Mouse (Mus musculus): Measurements from ENCODE around the gene Rfng. TPM values are rescaled to one million over a fixed set of nuclear protein-coding genes. Genes with fewer than 3 reads are reported as not detected.
A peak's percentile ranks its signal among the peaks of the same experiment; 100 is the strongest.

Rfng gene
- total and polyA plus RNA-seq, 2 experiments: 3.1 to 25.1 TPM

- H3K27ac ChIP-seq (replicated peaks; ENCODE audit: insufficient read depth, low read depth, low read length): no peak overlapping the region
- TF ChIP-seq CTCF (IDR thresholded peaks at IDR 0.05; ENCODE audit: low read depth, low read length) (no peak), POLR2A (IDR thresholded peaks at IDR 0.05; ENCODE audit: extremely low read depth, insufficient read depth, low read length) (no peak)
- H3K27me3 ChIP-seq (ENCODE audit: control insufficient read depth, insufficient read depth, low read length): no peaks in the 10 kb centered on the region
- H3K9ac ChIP-seq (ENCODE audit: low read depth, low read length): no peak overlapping the region
- no peak for DNase-seq (ENCODE audit: extremely low read depth, low read depth, low spot score)
- no peaks in the 10 kb centered on the region for H3K4me1 ChIP-seq (ENCODE audit: control insufficient read depth, insufficient read depth, low read length)
- WGBS: 78% methylated on average over 14 of the region's 14 CpGs
- no peaks in the 10 kb centered on the region for H3K79me2 ChIP-seq (ENCODE audit: control insufficient read depth, insufficient read depth, low read length)
- no peaks in the 10 kb centered on the region for H3K36me3 ChIP-seq (ENCODE audit: control insufficient read depth, insufficient read depth, low read length)
- no peak overlapping the region for H3K4me3 ChIP-seq (ENCODE audit: insufficient read depth, low read depth, low read length)
Measured at GRCm38 (mm10) chr11:120761811-120762671, 22.0 kb downstream of the Rfng start.

GRCm38 (mm10) chr11:120760236-120760635, 23.8 kb downstream of the Rfng start:
- Histone ChIP-seq H3K27me3 (ENCODE audit: control insufficient read depth, insufficient read depth, low read length) (no peaks in the 10 kb centered on the region), H3K27ac (replicated peaks; ENCODE audit: insufficient read depth, low read depth, low read length) (no peak overlapping the region), H3K36me3 (ENCODE audit: control insufficient read depth, insufficient read depth, low read length) (no peaks in the 10 kb centered on the region), H3K4me1 (ENCODE audit: control insufficient read depth, insufficient read depth, low read length) (no peaks in the 10 kb centered on the region), H3K79me2 (ENCODE audit: control insufficient read depth, insufficient read depth, low read length) (no peaks in the 10 kb centered on the region), H3K4me3 (ENCODE audit: insufficient read depth, low read depth, low read length) (no peak overlapping the region), H3K9ac (ENCODE audit: low read depth, low read length) (no peak overlapping the region)
- TF ChIP-seq CTCF (IDR thresholded peaks at IDR 0.05; ENCODE audit: low read depth, low read length) (no peak), POLR2A (IDR thresholded peaks at IDR 0.05; ENCODE audit: extremely low read depth, insufficient read depth, low read length) (no peak)
- no peak for DNase-seq (ENCODE audit: extremely low read depth, low read depth, low spot score)
- 91% methylated on average over 9 of the region's 9 CpGs for WGBS

- 82% methylated on average over 4 of the region's 4 CpGs for WGBS
Measured at GRCm38 (mm10) chr11:120751606-120752005, 32.4 kb downstream of the Rfng start.

GRCm38 (mm10) chr11:120749430-120749829, 34.6 kb downstream of the Rfng start:
- TF ChIP-seq POLR2A (IDR thresholded peaks at IDR 0.05; ENCODE audit: extremely low read depth, insufficient read depth, low read length): no peak
- peak; percentile 79 for TF ChIP-seq CTCF (IDR thresholded peaks at IDR 0.05; ENCODE audit: low read depth, low read length)
- Histone ChIP-seq H3K27ac (replicated peaks; ENCODE audit: insufficient read depth, low read depth, low read length) (no peak overlapping the region), H3K4me3 (ENCODE audit: insufficient read depth, low read depth, low read length) (no peak overlapping the region), H3K27me3 (ENCODE audit: control insufficient read depth, insufficient read depth, low read length) (no peaks in the 10 kb centered on the region), H3K9ac (ENCODE audit: low read depth, low read length) (no peak overlapping the region), H3K4me1 (ENCODE audit: control insufficient read depth, insufficient read depth, low read length) (no peaks in the 10 kb centered on the region), H3K79me2 (ENCODE audit: control insufficient read depth, insufficient read depth, low read length) (no peaks in the 10 kb centered on the region), H3K36me3 (ENCODE audit: control insufficient read depth, insufficient read depth, low read length) (no peaks in the 10 kb centered on the region)
- peak; percentile 41 for DNase-seq (ENCODE audit: extremely low read depth, low read depth, low spot score)
- 60% methylated on average over 8 of the region's 8 CpGs for WGBS

More at GRCm38 (mm10) chr11:120751606-120752005, 32.4 kb downstream of the Rfng start:
- no peak overlapping the region for H3K27ac ChIP-seq (replicated peaks; ENCODE audit: insufficient read depth, low read depth, low read length)
- H3K4me1 ChIP-seq (ENCODE audit: control insufficient read depth, insufficient read depth, low read length): no peaks in the 10 kb centered on the region
- H3K36me3 ChIP-seq (ENCODE audit: control insufficient read depth, insufficient read depth, low read length): no peaks in the 10 kb centered on the region
- TF ChIP-seq POLR2A (IDR thresholded peaks at IDR 0.05; ENCODE audit: extremely low read depth, insufficient read depth, low read length) (no peak), CTCF (IDR thresholded peaks at IDR 0.05; ENCODE audit: low read depth, low read length) (no peak)
- no peaks in the 10 kb centered on the region for H3K27me3 ChIP-seq (ENCODE audit: control insufficient read depth, insufficient read depth, low read length)
- H3K9ac ChIP-seq (ENCODE audit: low read depth, low read length): no peak overlapping the region
- H3K4me3 ChIP-seq (ENCODE audit: insufficient read depth, low read depth, low read length): no peak overlapping the region
- no peaks in the 10 kb centered on the region for H3K79me2 ChIP-seq (ENCODE audit: control insufficient read depth, insufficient read depth, low read length)
- DNase-seq (ENCODE audit: extremely low read depth, low read depth, low spot score): no peak

- no peak overlapping the region for H3K4me3 ChIP-seq (ENCODE audit: insufficient read depth, low read depth, low read length)
- no peaks in the 10 kb centered on the region for H3K27me3 ChIP-seq (ENCODE audit: control insufficient read depth, insufficient read depth, low read length)
- TF ChIP-seq CTCF (IDR thresholded peaks at IDR 0.05; ENCODE audit: low read depth, low read length) (no peak), POLR2A (IDR thresholded peaks at IDR 0.05; ENCODE audit: extremely low read depth, insufficient read depth, low read length) (no peak)
- H3K27ac ChIP-seq (replicated peaks; ENCODE audit: insufficient read depth, low read depth, low read length): no peak overlapping the region
- 79% methylated on average over 4 of the region's 4 CpGs for WGBS
- no peaks in the 10 kb centered on the region for H3K4me1 ChIP-seq (ENCODE audit: control insufficient read depth, insufficient read depth, low read length)
- DNase-seq (ENCODE audit: extremely low read depth, low read depth, low spot score): no peak
- H3K79me2 ChIP-seq (ENCODE audit: control insufficient read depth, insufficient read depth, low read length): no peaks in the 10 kb centered on the region
- no peak overlapping the region for H3K9ac ChIP-seq (ENCODE audit: low read depth, low read length)
- no peaks in the 10 kb centered on the region for H3K36me3 ChIP-seq (ENCODE audit: control insufficient read depth, insufficient read depth, low read length)
Measured at GRCm38 (mm10) chr11:120747974-120748373, 36.0 kb downstream of the Rfng start.

- DNase-seq (ENCODE audit: extremely low read depth, low read depth, low spot score): no peak
- Histone ChIP-seq H3K4me3 (ENCODE audit: insufficient read depth, low read depth, low read length) (no peak overlapping the region), H3K4me1 (ENCODE audit: control insufficient read depth, insufficient read depth, low read length) (no peaks in the 10 kb centered on the region), H3K36me3 (ENCODE audit: control insufficient read depth, insufficient read depth, low read length) (no peaks in the 10 kb centered on the region), H3K27ac (replicated peaks; ENCODE audit: insufficient read depth, low read depth, low read length) (no peak overlapping the region), H3K27me3 (ENCODE audit: control insufficient read depth, insufficient read depth, low read length) (no peaks in the 10 kb centered on the region), H3K9ac (ENCODE audit: low read depth, low read length) (no peak overlapping the region), H3K79me2 (ENCODE audit: control insufficient read depth, insufficient read depth, low read length) (no peaks in the 10 kb centered on the region)
- TF ChIP-seq CTCF (IDR thresholded peaks at IDR 0.05; ENCODE audit: low read depth, low read length) (no peak), POLR2A (IDR thresholded peaks at IDR 0.05; ENCODE audit: extremely low read depth, insufficient read depth, low read length) (no peak)
- WGBS: 80% methylated on average over 7 of the region's 7 CpGs
Measured at GRCm38 (mm10) chr11:120744121-120744701, 39.8 kb downstream of the Rfng start.

Measured in liver, adult 2 months (tissue).